Mouse (Mus musculus) MEL (cell line): Measurements from ENCODE around the gene Olfr1392.

Experiments
- CTCF ChIP-seq, 3 experiments: IDR thresholded peaks in 2 of 3; conservative IDR thresholded peaks in 1 of 3; 2 replicates each; pipeline ENCODE4 v1.5.1; 2011 to 2012; ENCODE audit warnings: low read length in 3 of 3, low read depth in 2 of 3, mild to moderate bottlenecking in 2 of 3, improper control_type of control experiment in 1 of 3, inconsistent platforms in 1 of 3, mixed read lengths in 1 of 3, moderate library complexity in 1 of 3; ENCODE audit not compliant: control insufficient read depth in 1 of 3, insufficient read depth in 1 of 3, poor library complexity in 1 of 3, severe bottlenecking in 1 of 3
- ELF1 ChIP-seq: IDR thresholded peaks from 2 replicates; pipeline ENCODE4 v1.6.1; 2014; ENCODE audit warnings: low read depth, mild to moderate bottlenecking, inconsistent platforms, low read length, improper control_type of control experiment, moderate library complexity
- EP300 ChIP-seq, 2 experiments: IDR thresholded peaks; 2 replicates each; pipeline ENCODE4 v1.6.1; 2011; ENCODE audit warnings: improper control_type of control experiment in 2 of 2, low read length in 2 of 2, low read depth in 1 of 2, mild to moderate bottlenecking in 1 of 2
- GATA1 ChIP-seq: IDR thresholded peaks from 2 replicates; pipeline ENCODE4 v1.6.1; 2011; ENCODE audit warnings: low read depth, low read length, improper control_type of control experiment
- JUND ChIP-seq: IDR thresholded peaks from 2 replicates; pipeline ENCODE4 v1.6.1; 2011; ENCODE audit warnings: low read depth, mild to moderate bottlenecking, improper control_type of control experiment, low read length
- MAX ChIP-seq: IDR thresholded peaks from 2 replicates; pipeline ENCODE4 v1.6.1; 2011; ENCODE audit warnings: low read length, improper control_type of control experiment
- MXI1 ChIP-seq: IDR thresholded peaks from 2 replicates; pipeline ENCODE4 v1.6.1; 2011; ENCODE audit warnings: mild to moderate bottlenecking, low read depth, low read length, improper control_type of control experiment
- MYB ChIP-seq: IDR thresholded peaks from 2 replicates; pipeline ENCODE4 v1.6.1; 2011; ENCODE audit warnings: mild to moderate bottlenecking, low read depth, low read length, improper control_type of control experiment
- NELFE ChIP-seq: IDR thresholded peaks from 2 replicates; pipeline ENCODE4 v1.6.1; 2011; ENCODE audit warnings: low read depth, low read length, improper control_type of control experiment
- POLR2A ChIP-seq, 2 experiments: IDR thresholded peaks; 2 replicates each; pipeline ENCODE4 v1.6.1; 2011 to 2012; ENCODE audit warnings: low read length in 2 of 2, mild to moderate bottlenecking in 2 of 2, control low read depth in 1 of 2, improper control_type of control experiment in 1 of 2, low read depth in 1 of 2, moderate library complexity in 1 of 2; ENCODE audit not compliant: control insufficient read depth in 1 of 2, insufficient read depth in 1 of 2, poor library complexity in 1 of 2
- TAL1 ChIP-seq: IDR thresholded peaks from 2 replicates; pipeline ENCODE4 v1.6.1; 2012; ENCODE audit warnings: mild to moderate bottlenecking, inconsistent platforms, low read length, moderate library complexity, mixed read lengths
- USF1 ChIP-seq: IDR thresholded peaks from 2 replicates; pipeline ENCODE4 v1.6.1; 2014; ENCODE audit warnings: low read depth, mild to moderate bottlenecking, inconsistent platforms, low read length, improper control_type of control experiment, moderate library complexity
- ZC3H11A ChIP-seq: IDR thresholded peaks from 2 replicates; pipeline ENCODE4 v1.6.1; 2012; ENCODE audit warnings: low read depth, mild to moderate bottlenecking, inconsistent platforms, low read length, improper control_type of control experiment
- ZMIZ1 ChIP-seq: IDR thresholded peaks from 2 replicates; pipeline ENCODE4 v1.6.1; 2012; ENCODE audit warnings: low read depth, mild to moderate bottlenecking, inconsistent platforms, low read length, improper control_type of control experiment, moderate library complexity

DNA sequence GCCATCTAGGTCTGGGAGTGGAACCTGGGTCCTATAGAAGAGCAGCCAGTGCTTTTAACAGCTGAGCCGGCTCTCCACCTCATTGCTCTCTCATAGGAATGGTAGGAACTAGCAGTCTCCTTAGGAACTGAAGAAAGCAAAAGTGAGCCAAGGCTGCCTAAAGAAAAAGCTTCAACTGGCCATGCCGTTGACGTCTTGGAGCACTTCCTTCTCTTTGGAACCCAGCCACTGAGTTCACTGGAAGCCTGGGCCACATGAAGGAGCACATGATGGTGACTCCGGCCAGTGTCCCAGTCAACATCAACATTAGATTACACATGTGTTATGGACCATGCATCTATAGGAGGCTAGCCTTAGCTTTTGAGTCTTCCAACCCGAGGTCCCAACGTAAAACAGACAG, 32.0 kb upstream of the Olfr1392 start:
- TF ChIP-seq GATA1, result no peak
- TF ChIP-seq EP300 (IDR thresholded peaks at IDR 0.05; ENCODE audit: low read depth in 1 of 2, low read length in 2 of 2), result no peak
- no peak for TF ChIP-seq TAL1
- no peak for TF ChIP-seq JUND
- TF ChIP-seq POLR2A (IDR thresholded peaks at IDR 0.05; ENCODE audit: control insufficient read depth in 1 of 2, insufficient read depth in 1 of 2, low read depth in 1 of 2, low read length in 2 of 2, poor library complexity in 1 of 2), result no peak
- TF ChIP-seq USF1, result no peak
- no peak for TF ChIP-seq CTCF (IDR thresholded peaks at IDR 0.05 in 2 of 3, conservative IDR thresholded peaks at IDR 0.05 in 1 of 3; ENCODE audit: control insufficient read depth in 1 of 3, insufficient read depth in 1 of 3, low read depth in 2 of 3, low read length in 3 of 3, poor library complexity in 1 of 3, severe bottlenecking in 1 of 3)
- no peak for TF ChIP-seq MYB
- no peak for TF ChIP-seq ELF1
- TF ChIP-seq ZC3H11A, result no peak
- no peak for TF ChIP-seq MAX
- TF ChIP-seq MXI1, result no peak
- TF ChIP-seq NELFE, result no peak
- TF ChIP-seq ZMIZ1, result no peak
